Mouse (Mus musculus) heart, postnatal 0 days (tissue): ENCODE results near the gene Eva1a.

Experiments
- CTCF ChIP-seq: IDR thresholded peaks from 2 replicates; pipeline ENCODE4 v1.5.1; 2016; ENCODE audit warnings: antibody characterized with exemption, control low read depth, low read depth
- EP300 ChIP-seq: IDR thresholded peaks from 2 replicates; pipeline ENCODE4 v1.6.1; 2016; ENCODE audit warnings: antibody characterized with exemption, low read depth

- no peak for TF ChIP-seq EP300
- TF ChIP-seq CTCF, result no peak
These were observed 70.3 kb downstream of the Eva1a start for GRCm38 (mm10) chr6:82111111-82111510.
